Mouse (Mus musculus): ENCODE results near the gene Tnp2. TPM values are rescaled to one million over a fixed set of nuclear protein-coding genes. Genes with fewer than 3 reads are reported as not detected.
A peak's percentile ranks its signal among the peaks of the same experiment; 100 is the strongest.

The Tnp2 gene
- polyA plus RNA-seq, 1 experiment from 2014 or later: not detected

DNA sequence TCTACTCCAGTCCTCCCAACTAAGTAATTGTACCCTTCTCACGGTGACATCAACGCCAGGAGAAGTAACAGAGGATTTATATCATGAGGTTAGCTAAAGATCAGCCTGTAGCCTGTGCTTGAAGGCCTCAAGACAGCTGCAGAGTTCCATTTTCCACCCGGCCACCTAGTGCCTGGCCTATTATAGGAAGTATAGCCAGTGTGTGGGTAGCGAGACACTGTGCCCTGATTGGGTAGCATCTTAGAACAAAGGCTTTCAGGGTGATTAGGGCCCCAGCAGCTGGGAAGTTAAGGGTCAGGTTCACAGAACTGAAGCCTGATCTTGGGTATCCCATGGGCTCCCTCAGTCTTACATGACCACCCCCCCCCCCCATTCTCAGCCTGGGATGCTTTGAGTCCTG, 406 bp upstream of the Tnp2 start:
- in situ Hi-C loops (cut with MboI; ENCODE audit: low pct_unique_long_range_greater_than_20kb): loop anchor here (5.0 kb wide), 1 partner anchor 217 kb away; no protein-coding TSS in a partner anchor
- ATAC-seq (no peak), DNase-seq (ENCODE audit: low read depth, low spot score) (no peak)
- TF ChIP-seq CTCF (IDR thresholded peaks at IDR 0.05): no peak
- no peaks in the 10 kb centered on the region for H3K27me3 ChIP-seq
- POLR2A ChIA-PET: no interaction called here
- CTCF ChIA-PET: interaction anchor here (4.7 kb wide), 1 partner anchor 58 kb away, joined by 18 read pairs; no protein-coding TSS in a partner anchor

DNA sequence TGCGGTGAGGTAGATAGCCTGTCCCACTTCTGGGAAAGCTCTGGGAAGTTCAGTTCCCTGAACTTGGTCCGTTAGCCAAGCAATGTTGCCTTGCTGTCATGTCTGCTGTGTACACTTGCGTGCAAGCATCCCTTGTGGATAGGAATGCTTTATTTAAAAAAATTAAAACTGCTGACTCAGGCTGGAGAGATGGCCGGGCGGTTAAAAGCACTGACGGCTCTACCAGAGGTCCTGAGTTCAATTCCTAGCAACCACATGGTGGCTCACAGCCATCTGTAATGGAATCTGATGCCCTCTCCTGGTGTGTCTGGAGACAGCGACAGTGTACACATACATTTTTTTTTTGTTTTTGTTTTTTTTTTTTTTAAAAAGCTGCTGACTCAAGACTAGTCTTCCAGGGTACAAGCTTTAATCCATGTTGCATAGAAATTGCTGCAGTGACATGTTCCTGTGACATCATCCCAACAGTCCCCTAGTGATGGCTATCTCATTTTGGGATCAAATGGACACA, 857 bp downstream of the Tnp2 start:
- H3K27me3 ChIP-seq: no peaks in the 10 kb centered on the region
- DNase-seq (ENCODE audit: low read depth, low spot score) (no peak), ATAC-seq (no peak)
- in situ Hi-C loops (cut with MboI; ENCODE audit: low pct_unique_long_range_greater_than_20kb): loop anchor here (5.0 kb wide), 1 partner anchor 215 kb away; no protein-coding TSS in a partner anchor
- TF ChIP-seq CTCF (IDR thresholded peaks at IDR 0.05): no peak
- CTCF ChIA-PET: interaction anchor here (0.8 to 4.7 kb wide), 6 partner anchors 50 to 216 kb away, joined by 3 to 18 read pairs (median 4); no protein-coding TSS in a partner anchor
- POLR2A ChIA-PET: interaction anchor here (0.6 kb wide), 1 partner anchor 55 kb away, joined by 3 read pairs; no protein-coding TSS in a partner anchor

DNA sequence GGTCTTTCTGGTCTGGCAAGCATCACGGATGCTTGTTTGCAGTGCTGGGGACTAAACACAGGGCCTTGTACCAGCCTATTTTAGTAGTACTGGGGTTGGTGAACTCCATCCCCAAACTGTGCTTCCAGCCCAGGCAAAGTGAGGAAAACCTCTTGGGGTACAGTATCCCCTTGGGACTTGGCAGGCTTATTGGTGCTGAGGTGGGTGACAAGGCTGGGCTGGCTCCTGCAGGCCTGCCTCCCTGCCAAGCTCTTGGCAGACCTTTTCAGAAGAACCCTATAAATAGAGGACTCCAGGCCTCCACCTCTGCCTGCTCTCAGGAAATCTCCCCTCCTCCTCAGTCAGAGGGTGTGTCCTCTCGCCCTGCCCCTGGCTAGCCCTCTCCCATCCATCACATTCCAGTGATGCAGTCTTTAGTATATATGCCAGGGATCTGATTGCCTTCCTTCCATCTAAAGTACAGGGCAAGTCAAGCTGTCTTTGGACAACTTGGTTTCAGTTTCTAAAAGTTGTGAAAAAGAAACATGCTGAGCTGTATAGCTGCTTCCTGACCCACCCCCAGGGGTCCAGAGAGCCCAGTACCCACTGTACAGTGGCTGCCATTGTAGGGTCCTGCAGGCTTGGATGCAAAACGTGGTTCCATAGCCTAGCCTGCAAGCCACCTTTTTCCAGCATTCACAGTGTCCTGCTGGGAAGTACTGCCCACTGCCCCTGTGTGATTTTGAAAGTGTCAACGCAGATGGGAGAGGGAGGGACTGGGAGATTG, 1.5 kb downstream of the Tnp2 start:
- TF ChIP-seq CTCF (IDR thresholded peaks at IDR 0.05): no peak
- no peaks in the 10 kb centered on the region for H3K27me3 ChIP-seq
- in situ Hi-C loops (cut with MboI; ENCODE audit: low pct_unique_long_range_greater_than_20kb): loop anchor here (5.0 kb wide), 1 partner anchor 215 kb away; no protein-coding TSS in a partner anchor
- ChIA-PET POLR2A (no interaction called here), CTCF (interaction anchor here (0.9 to 4.7 kb wide), 14 partner anchors 8 to 215 kb away, joined by 3 to 18 read pairs (median 3); no protein-coding TSS in a partner anchor)
- ATAC-seq: no peak
- no peak for DNase-seq (ENCODE audit: low read depth, low spot score)

DNA sequence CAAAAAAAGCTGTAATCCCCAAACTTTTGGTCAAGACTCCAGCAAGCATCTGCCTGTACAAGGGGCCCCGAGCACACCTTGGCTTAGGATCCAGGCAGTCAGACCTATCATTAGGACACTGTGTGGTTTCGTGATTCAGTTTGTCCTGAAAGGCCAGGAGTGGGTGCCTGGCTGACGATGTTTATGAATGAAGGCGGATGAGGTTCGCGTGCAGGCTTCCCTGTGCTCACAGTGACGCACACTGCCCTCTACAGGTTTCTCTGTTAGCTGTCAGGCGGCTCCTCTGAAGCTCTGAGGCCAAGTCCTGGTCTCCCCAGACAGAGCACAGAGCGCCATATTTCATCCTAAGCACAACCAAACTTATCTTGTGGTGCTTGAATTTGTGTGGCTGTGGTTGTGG, 2.2 kb downstream of the Tnp2 start:
- peak; percentile 51 for DNase-seq (ENCODE audit: low read depth, low spot score)
- POLR2A ChIA-PET: interaction anchor here (1.5 to 2.1 kb wide), 2 partner anchors 50 to 52 kb away, joined by 5 to 6 read pairs; no protein-coding TSS in a partner anchor
- TF ChIP-seq CTCF (IDR thresholded peaks at IDR 0.05): no peak
- CTCF ChIA-PET: interaction anchor here (1.0 to 4.7 kb wide), 12 partner anchors 9 to 160 kb away, joined by 3 to 18 read pairs (median 3); no protein-coding TSS in a partner anchor
- in situ Hi-C loops (cut with MboI; ENCODE audit: low pct_unique_long_range_greater_than_20kb): loop anchor here (5.0 kb wide), 1 partner anchor 214 kb away; no protein-coding TSS in a partner anchor
- ATAC-seq: peak; percentile 32
- H3K27me3 ChIP-seq: no peaks in the 10 kb centered on the region

DNA sequence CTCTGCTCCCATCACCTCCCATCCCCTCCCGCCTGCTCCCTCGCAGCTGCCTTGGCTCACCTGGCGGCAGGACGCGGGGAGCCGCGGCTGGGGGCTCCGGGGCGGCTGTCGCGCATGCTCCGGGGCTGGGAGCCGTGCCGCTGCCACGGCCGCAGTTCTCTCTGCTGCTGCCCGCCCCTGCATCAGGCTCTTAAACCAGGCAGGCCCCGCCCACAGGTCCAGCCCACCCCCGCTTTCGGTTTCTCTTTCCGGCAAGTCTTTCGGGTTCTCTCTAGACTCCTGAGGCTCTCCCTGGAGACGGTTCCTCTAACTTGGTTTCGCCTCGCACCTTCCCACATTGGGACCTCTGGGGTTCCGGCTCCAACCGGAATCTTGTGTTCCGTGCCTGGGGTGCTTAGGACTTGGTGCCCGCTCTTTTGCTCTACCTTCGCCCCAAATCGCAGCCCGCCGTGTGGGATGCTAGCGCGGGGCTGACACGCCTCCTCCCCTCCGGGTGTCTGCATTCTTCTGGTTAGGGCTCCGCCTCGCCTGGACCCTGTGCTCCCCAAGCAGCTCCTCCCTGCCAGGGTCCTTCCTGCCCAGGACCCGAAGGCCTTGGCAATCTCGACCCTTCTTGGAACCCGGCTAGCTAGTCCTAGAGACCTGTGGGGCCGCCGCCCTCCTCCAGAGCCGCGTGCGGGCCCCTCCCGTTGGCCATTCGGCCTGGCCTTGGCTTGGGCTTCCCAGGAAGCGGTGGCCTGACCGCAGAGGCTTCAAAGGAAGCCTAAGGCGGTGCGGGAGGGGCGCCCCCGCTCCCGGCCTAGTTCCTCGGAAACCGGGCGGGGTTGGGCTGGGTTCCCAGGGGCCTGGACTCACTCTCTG, 2.9 kb downstream of the Tnp2 start, which contains the start of gene Socs1:
TSS of gene Socs1 (minus strand) at position 166 of the 861 bp plus-strand sequence.
- ATAC-seq: peak; percentile 72
- TF ChIP-seq CTCF (IDR thresholded peaks at IDR 0.05): no peak
- CTCF ChIA-PET: interaction anchor here (1.1 to 4.7 kb wide), 11 partner anchors 9 to 160 kb away, joined by 3 to 18 read pairs (median 3); no protein-coding TSS in a partner anchor
- POLR2A ChIA-PET: interaction anchor here (0.8 to 2.1 kb wide), 3 partner anchors 51 to 60 kb away, joined by 3 to 6 read pairs (median 5); no protein-coding TSS in a partner anchor
- peak; percentile 81 for DNase-seq (ENCODE audit: low read depth, low spot score)
- in situ Hi-C loops (cut with MboI; ENCODE audit: low pct_unique_long_range_greater_than_20kb): loop anchor here (5.0 kb wide), 1 partner anchor 213 kb away; no protein-coding TSS in a partner anchor
- H3K27me3 ChIP-seq: no peaks in the 10 kb centered on the region

DNA sequence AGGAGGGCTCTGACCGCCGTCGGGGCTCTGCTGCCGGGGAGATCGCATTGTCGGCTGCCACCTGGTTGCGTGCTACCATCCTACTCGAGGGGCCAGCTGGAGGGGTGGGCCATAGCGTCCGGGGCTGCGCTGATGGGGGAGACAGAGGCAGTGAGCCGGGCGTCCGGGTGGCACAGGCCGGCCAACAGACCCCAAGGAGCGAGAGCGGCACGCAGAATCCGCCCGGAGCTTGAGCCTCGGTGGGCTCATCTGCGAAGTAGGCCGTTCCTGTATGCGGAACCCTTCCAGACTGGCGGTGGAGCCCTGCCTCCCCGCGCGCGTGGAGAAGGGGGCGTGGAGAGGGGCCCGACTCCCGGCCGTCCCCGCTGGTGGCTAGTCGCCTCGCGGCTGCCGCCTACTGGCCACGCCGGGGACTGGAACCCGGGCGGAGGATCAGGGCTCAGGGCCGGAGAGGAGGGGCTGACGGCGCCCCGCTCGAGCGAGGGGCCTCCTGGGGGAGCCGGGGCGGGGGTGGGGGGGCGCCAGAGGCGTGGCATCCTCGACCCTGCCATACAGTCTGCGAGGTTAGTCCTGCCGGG, 3.6 kb downstream of the Tnp2 start:
- in situ Hi-C loops (cut with MboI; ENCODE audit: low pct_unique_long_range_greater_than_20kb): loop anchor here (5.0 kb wide), 1 partner anchor 213 kb away; no protein-coding TSS in a partner anchor
- no peak for TF ChIP-seq CTCF (IDR thresholded peaks at IDR 0.05)
- POLR2A ChIA-PET: interaction anchor here (0.8 to 2.1 kb wide), 3 partner anchors 51 to 61 kb away, joined by 3 to 6 read pairs (median 5); no protein-coding TSS in a partner anchor
- H3K27me3 ChIP-seq: no peaks in the 10 kb centered on the region
- ATAC-seq (peak; percentile 73), DNase-seq (ENCODE audit: low read depth, low spot score) (peak; percentile 42)
- CTCF ChIA-PET: interaction anchor here (1.1 kb wide), 1 partner anchor 145 kb away, joined by 3 read pairs; no protein-coding TSS in a partner anchor

DNA sequence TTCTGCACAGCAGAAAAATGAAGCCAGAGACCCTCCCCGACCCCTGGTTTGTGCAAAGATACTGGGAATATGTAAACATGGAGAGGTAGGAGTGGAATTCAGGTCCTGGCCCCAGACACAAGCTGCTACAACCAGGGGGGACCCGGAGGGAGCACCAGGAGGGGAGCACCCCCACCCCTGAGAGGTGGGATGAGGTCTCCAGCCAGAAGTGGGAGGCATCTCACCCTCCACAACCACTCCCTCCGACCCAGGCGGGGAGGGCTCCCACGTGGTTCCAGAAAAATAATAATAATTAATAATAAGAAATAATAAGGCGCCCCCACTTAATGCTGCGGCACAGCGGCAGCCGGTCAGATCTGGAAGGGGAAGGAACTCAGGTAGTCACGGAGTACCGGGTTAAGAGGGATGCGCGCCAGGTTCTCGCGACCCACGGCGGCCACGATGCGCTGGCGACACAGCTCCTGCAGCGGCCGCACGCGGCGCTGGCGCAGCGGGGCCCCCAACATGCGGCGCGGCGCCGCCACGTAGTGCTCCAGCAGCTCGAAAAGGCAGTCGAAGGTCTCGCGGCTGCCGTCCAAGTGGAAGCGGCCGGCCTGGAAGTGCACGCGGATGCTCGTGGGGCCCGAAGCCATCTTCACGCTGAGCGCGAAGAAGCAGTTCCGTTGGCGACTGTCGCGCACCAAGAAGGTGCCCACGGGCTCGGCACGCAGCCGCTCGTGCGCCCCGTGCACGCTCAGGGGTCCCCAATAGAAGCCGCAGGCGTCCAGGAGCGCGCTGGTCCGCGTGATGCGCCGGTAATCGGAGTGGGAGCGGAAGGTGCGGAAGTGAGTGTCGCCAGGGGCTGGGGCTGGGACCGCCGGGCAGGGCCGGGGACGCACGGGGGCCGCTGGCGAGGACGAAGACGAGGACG, 4.3 kb downstream of the Tnp2 start:
- no peaks in the 10 kb centered on the region for H3K27me3 ChIP-seq
- in situ Hi-C loops (cut with MboI; ENCODE audit: low pct_unique_long_range_greater_than_20kb): no loop called here
- no peak for TF ChIP-seq CTCF (IDR thresholded peaks at IDR 0.05)
- DNase-seq (ENCODE audit: low read depth, low spot score) (no peak), ATAC-seq (no peak)
- ChIA-PET POLR2A (interaction anchor here (0.8 to 2.1 kb wide), 2 partner anchors 52 to 62 kb away, joined by 3 to 5 read pairs; no protein-coding TSS in a partner anchor), CTCF (no interaction called here)

DNA sequence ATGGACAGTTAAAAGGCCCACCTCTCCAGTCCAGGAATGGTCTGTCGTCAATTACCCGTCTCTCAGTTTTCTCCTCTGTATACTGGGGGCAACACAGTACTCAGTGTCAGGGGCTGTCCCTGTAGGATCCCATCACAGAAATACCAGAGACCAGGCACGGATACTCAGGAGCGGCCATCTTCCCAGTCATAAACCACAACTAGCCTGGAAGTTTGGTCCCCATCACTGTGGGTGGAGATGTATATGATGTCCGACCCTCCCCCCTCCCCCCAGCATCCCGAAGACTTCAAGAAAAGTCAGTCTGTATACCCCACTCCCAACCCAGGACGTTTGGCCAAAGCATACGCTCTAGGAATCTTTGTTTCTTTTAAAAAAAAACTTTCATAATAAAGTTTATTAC, 5.0 kb downstream of the Tnp2 start:
- CTCF ChIA-PET: interaction anchor here (1.3 to 1.7 kb wide), 2 partner anchors 16 to 118 kb away, joined by 3 to 7 read pairs; no protein-coding TSS in a partner anchor
- in situ Hi-C loops (cut with MboI; ENCODE audit: low pct_unique_long_range_greater_than_20kb): no loop called here
- ATAC-seq (no peak), DNase-seq (ENCODE audit: low read depth, low spot score) (no peak)
- TF ChIP-seq CTCF (IDR thresholded peaks at IDR 0.05): no peak
- POLR2A ChIA-PET: no interaction called here
- H3K27me3 ChIP-seq: no peaks in the 10 kb centered on the region

Data from Patski (cell line).